In genomic region chr14:32599290-32600041, GRCm38 (mm10) we compare ENCODE assay signal across 7 mouse cellular contexts. TPM values are rescaled to one million over a fixed set of nuclear protein-coding genes. Genes with fewer than 3 reads are reported as not detected.
DNase-seq lines count a peak whose midpoint lies in the region; ATAC-seq and TF ChIP-seq lines count a peak whose summit lies in the region.

Gene Prrxl1 (plus strand): TSS chr14:32599407.

- peak within 1 kb of the TSS; percentile 36 for H3K4me2 ChIP-seq in lung, embryonic 14.5 days
- peak within 1 kb of the TSS; percentile 52 for H3K4me2 ChIP-seq in embryonic facial prominence, embryonic 14.5 days (ENCODE audit: low read depth, low read length)
- peak within 1 kb of the TSS; percentile 30 for H3K4me2 ChIP-seq in intestine, embryonic 16.5 days (ENCODE audit: low read depth, low read length)
- peak within 1 kb of the TSS; percentile 44 for H3K4me2 ChIP-seq in stomach, embryonic 15.5 days

- no peaks in the 10 kb centered on the region for H3K4me1 ChIP-seq in lung, embryonic 14.5 days (ENCODE audit: insufficient read depth)
- peaks cover 14% of the 10 kb centered on the region; the same call in 1 of the 2 replicates for H3K4me1 ChIP-seq in embryonic facial prominence, embryonic 14.5 days (ENCODE audit: control insufficient read depth, insufficient read depth, low read length)
- peaks cover 12% of the 10 kb centered on the region for H3K4me1 ChIP-seq in intestine, embryonic 16.5 days (ENCODE audit: control insufficient read depth, insufficient read depth, low read length)
- H3K4me1 ChIP-seq in stomach, embryonic 15.5 days: peaks cover 15% of the 10 kb centered on the region

- peak; percentile 22 for DNase-seq in lung, embryonic 14.5 days
- no peak for DNase-seq in lung, adult 18-20 months
- DNase-seq in embryonic facial prominence, embryonic 14.5 days (ENCODE audit: low spot score): peak; percentile 19
- DNase-seq in frontal cortex, postnatal 14 days (ENCODE audit: low spot score in 2 of 2): no peak

- H3K9ac ChIP-seq in lung, embryonic 14.5 days: no peak within 1 kb of the TSS
- no peak within 1 kb of the TSS for H3K9ac ChIP-seq in embryonic facial prominence, embryonic 14.5 days (ENCODE audit: low read depth, low read length)
- H3K9ac ChIP-seq in intestine, embryonic 16.5 days (ENCODE audit: low read depth, low read length): no peak within 1 kb of the TSS
- no peak within 1 kb of the TSS for H3K9ac ChIP-seq in stomach, embryonic 15.5 days

- under 1% methylated on average over 53 of the region's 53 CpGs for WGBS in lung, embryonic 14.5 days
- WGBS in embryonic facial prominence, embryonic 14.5 days: under 1% methylated on average over 35 of the region's 53 CpGs
- WGBS in intestine, embryonic 16.5 days: 2% methylated on average over 53 of the region's 53 CpGs
- under 1% methylated on average over 53 of the region's 53 CpGs for WGBS in stomach, embryonic 15.5 days

- H3K27me3 ChIP-seq in lung, embryonic 14.5 days (ENCODE audit: insufficient read depth, low read length): peaks cover 83% of the 10 kb centered on the region
- peaks cover 97% of the 10 kb centered on the region for H3K27me3 ChIP-seq in embryonic facial prominence, embryonic 14.5 days (replicated peaks; ENCODE audit: control insufficient read depth, insufficient read depth, low read length)
- peaks cover 77% of the 10 kb centered on the region for H3K27me3 ChIP-seq in intestine, embryonic 16.5 days (replicated peaks; ENCODE audit: control insufficient read depth, insufficient read depth, low read length)
- H3K27me3 ChIP-seq in stomach, embryonic 15.5 days (replicated peaks): peaks cover 81% of the 10 kb centered on the region

- no peak for TF ChIP-seq CTCF in lung, embryonic 14.5 days (IDR thresholded peaks at IDR 0.05; ENCODE audit: low read depth)

- H3K4me3 ChIP-seq in lung, embryonic 14.5 days (ENCODE audit: low read depth, low read length): peak within 1 kb of the TSS; percentile 18
- H3K4me3 ChIP-seq in embryonic facial prominence, embryonic 14.5 days (ENCODE audit: low read depth, low read length): peak within 1 kb of the TSS; percentile 31
- H3K4me3 ChIP-seq in intestine, embryonic 16.5 days (ENCODE audit: low read length): peak within 1 kb of the TSS; percentile 29
- H3K4me3 ChIP-seq in stomach, embryonic 15.5 days (replicated peaks): peak within 1 kb of the TSS; percentile 24

- ATAC-seq in lung, embryonic 14.5 days (ENCODE audit: insufficient read depth): no peak
- ATAC-seq in embryonic facial prominence, embryonic 14.5 days (ENCODE audit: low read depth): 0 out of 2 replicates have a peak, but pooled peaks have one; percentile 26
- no peak for ATAC-seq in intestine, embryonic 16.5 days
- ATAC-seq in stomach, embryonic 15.5 days (ENCODE audit: insufficient read depth, low FRiP score, low read depth): no peak
- ATAC-seq in erythroid progenitor cell, adult 5-6 weeks (replicated peaks; ENCODE audit: low FRiP score, poor library complexity, severe bottlenecking): no peak

- no peak within 1 kb of the TSS for H3K27ac ChIP-seq in lung, embryonic 14.5 days (ENCODE audit: low read depth)
- no peak within 1 kb of the TSS for H3K27ac ChIP-seq in embryonic facial prominence, embryonic 14.5 days (replicated peaks; ENCODE audit: low read depth, low read length)
- H3K27ac ChIP-seq in intestine, embryonic 16.5 days (ENCODE audit: low read length): no peak within 1 kb of the TSS
- H3K27ac ChIP-seq in stomach, embryonic 15.5 days: no peak within 1 kb of the TSS

- no peaks in the 10 kb centered on the region for H3K9me3 ChIP-seq in lung, embryonic 14.5 days (ENCODE audit: low read depth, low read length)
- no peaks in the 10 kb centered on the region for H3K9me3 ChIP-seq in embryonic facial prominence, embryonic 14.5 days (ENCODE audit: control insufficient read depth, low read length)
- no peaks in the 10 kb centered on the region for H3K9me3 ChIP-seq in intestine, embryonic 16.5 days (ENCODE audit: control insufficient read depth, low read length)
- H3K9me3 ChIP-seq in stomach, embryonic 15.5 days: no peaks in the 10 kb centered on the region

- no peaks in the 10 kb centered on the region for H3K36me3 ChIP-seq in lung, embryonic 14.5 days (ENCODE audit: insufficient read depth)
- no peaks in the 10 kb centered on the region for H3K36me3 ChIP-seq in embryonic facial prominence, embryonic 14.5 days (ENCODE audit: control insufficient read depth, insufficient read depth, low read length)
- no peaks in the 10 kb centered on the region for H3K36me3 ChIP-seq in intestine, embryonic 16.5 days (ENCODE audit: control insufficient read depth, insufficient read depth, low read length)
- no peaks in the 10 kb centered on the region for H3K36me3 ChIP-seq in stomach, embryonic 15.5 days

RNA-seq across cellular contexts. Expression of gene Prrxl1, which starts in this region (rescaled TPM):
- 0.20 TPM in 1 of 2 replicates, not detected in the other for polyA plus RNA-seq in lung, embryonic 14.5 days (2014; fragmentation: Nextera tagmentation; extraction: Ambion mirVana)
- polyA plus RNA-seq in embryonic facial prominence, embryonic 14.5 days (2014; fragmentation: Nextera tagmentation; extraction: Ambion mirVana): 5.8 and 6.7 TPM in 2 replicates
- polyA plus RNA-seq in intestine, embryonic 16.5 days (2015; fragmentation: Nextera tagmentation; extraction: Ambion mirVana): 0.47 and 0.84 TPM in 2 replicates
- 0.86 and 0.93 TPM in 2 replicates for polyA plus RNA-seq in stomach, embryonic 15.5 days (2015; fragmentation: Nextera tagmentation; extraction: Ambion mirVana)
- total RNA-seq in erythroid progenitor cell, adult 5-6 weeks (2015; ENCODE audit: low replicate concordance): not detected in 2 replicates
- not detected in 2 replicates for total RNA-seq in erythroid progenitor cell, adult 5-6 weeks (2017; ENCODE audit: low replicate concordance)

Comparison
In these comparisons a context has a peak if more than half of its experiments do, and no peak if none do; other contexts are left out.
1. Peak in DNase-seq, H3K4me3 ChIP-seq and H3K4me2 ChIP-seq in lung, embryonic 14.5 days; RNA of the gene not detected or under 1 TPM.